ENCODE assay signal across 24 mouse cellular contexts in the genomic region with DNA sequence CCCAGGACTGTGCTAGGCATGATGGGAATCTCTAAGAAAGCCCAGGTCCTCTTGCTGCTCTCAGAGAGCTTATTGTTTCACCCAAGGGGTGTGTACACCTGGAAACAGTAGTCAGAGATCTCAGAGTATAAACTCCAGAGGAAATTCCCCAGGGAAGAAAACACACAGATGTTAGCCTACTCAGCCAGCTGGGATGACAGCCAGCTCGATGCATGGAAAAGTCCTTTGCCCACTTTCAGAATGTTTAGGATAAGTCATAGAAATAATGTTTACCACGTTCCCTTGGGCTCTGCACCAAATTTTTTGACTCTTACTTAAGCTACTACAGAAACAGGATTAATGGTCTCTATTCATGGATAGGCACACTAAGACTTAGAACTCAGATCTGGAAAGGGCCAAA.
DNase-seq lines count a peak whose midpoint lies in the region; ATAC-seq and TF ChIP-seq lines count a peak whose summit lies in the region.
"Had no signal": no experiment of that assay in that cellular context is flagged by ENCODE, and none has a peak within 500 bp of the region (broad histone marks: within the 10 kb centered on the region; RNA-seq: fewer than 3 reads in every experiment).

No protein-coding gene starts in this region.

- 62% methylated on average over 2 of the region's 2 CpGs for WGBS in limb, embryonic 14.5 days
- WGBS in limb, embryonic 10.5 days = 93% methylated on average over 2 of the region's 2 CpGs
- 45% methylated on average over 2 of the region's 2 CpGs for WGBS in intestine, embryonic 16.5 days
- 89% methylated on average over 2 of the region's 2 CpGs for WGBS in forebrain, embryonic 12.5 days

- peak; percentile 34; the same call in 1 of the 2 replicates for ATAC-seq in limb, embryonic 14.5 days (ENCODE audit: low FRiP score, low read depth)
- ATAC-seq in intestine, embryonic 16.5 days = no peak
- no peak for ATAC-seq in forebrain, embryonic 12.5 days (ENCODE audit: low FRiP score)
- ATAC-seq: CD4-positive, CD25-positive, alpha-beta regulatory T cell, adult 4 months; forebrain, embryonic 14.5 days; forebrain, embryonic 16.5 days had no signal

- no peaks in the 10 kb centered on the region for H3K9me3 ChIP-seq in limb, embryonic 14.5 days (ENCODE audit: control insufficient read depth, low read length)
- no peaks in the 10 kb centered on the region for H3K9me3 ChIP-seq in limb, embryonic 10.5 days (replicated peaks)
- H3K9me3 ChIP-seq in intestine, embryonic 16.5 days (ENCODE audit: control insufficient read depth, low read length) = no peaks in the 10 kb centered on the region
- no peaks in the 10 kb centered on the region for H3K9me3 ChIP-seq in forebrain, embryonic 12.5 days
- H3K9me3 ChIP-seq: embryonic facial prominence, embryonic 12.5 days; embryonic facial prominence, embryonic 15.5 days had no signal

- no peak overlapping the region for H3K4me2 ChIP-seq in limb, embryonic 14.5 days (replicated peaks; ENCODE audit: low read depth, low read length, severe bottlenecking)
- no peak overlapping the region for H3K4me2 ChIP-seq in intestine, embryonic 16.5 days (ENCODE audit: low read depth, low read length)
- H3K4me2 ChIP-seq in forebrain, embryonic 12.5 days = no peak overlapping the region
- H3K4me2 ChIP-seq: embryonic facial prominence, embryonic 12.5 days; embryonic facial prominence, embryonic 15.5 days had no signal

- no peaks in the 10 kb centered on the region for H3K36me3 ChIP-seq in limb, embryonic 14.5 days (ENCODE audit: control insufficient read depth, insufficient read depth, low read length)
- no peaks in the 10 kb centered on the region for H3K36me3 ChIP-seq in limb, embryonic 10.5 days
- no peaks in the 10 kb centered on the region for H3K36me3 ChIP-seq in intestine, embryonic 16.5 days (ENCODE audit: control insufficient read depth, insufficient read depth, low read length)
- H3K36me3 ChIP-seq in forebrain, embryonic 12.5 days (replicated peaks) = no peaks in the 10 kb centered on the region
- H3K36me3 ChIP-seq: embryonic facial prominence, embryonic 12.5 days; embryonic facial prominence, embryonic 15.5 days; G1E had no signal

- H3K4me1 ChIP-seq in limb, embryonic 14.5 days (ENCODE audit: control insufficient read depth, insufficient read depth, low read length) = no peaks in the 10 kb centered on the region
- H3K4me1 ChIP-seq in limb, embryonic 10.5 days = no peaks in the 10 kb centered on the region
- H3K4me1 ChIP-seq in intestine, embryonic 16.5 days (ENCODE audit: control insufficient read depth, insufficient read depth, low read length) = no peaks in the 10 kb centered on the region
- no peaks in the 10 kb centered on the region for H3K4me1 ChIP-seq in forebrain, embryonic 12.5 days
- H3K4me1 ChIP-seq: embryonic facial prominence, embryonic 12.5 days; embryonic facial prominence, embryonic 15.5 days had no signal

- no peak overlapping the region for H3K27ac ChIP-seq in limb, embryonic 14.5 days (replicated peaks; ENCODE audit: low read depth, low read length)
- no peak overlapping the region for H3K27ac ChIP-seq in limb, embryonic 10.5 days
- H3K27ac ChIP-seq in intestine, embryonic 16.5 days (ENCODE audit: low read length) = no peak overlapping the region
- no peak overlapping the region for H3K27ac ChIP-seq in forebrain, embryonic 12.5 days
- H3K27ac ChIP-seq: embryonic facial prominence, embryonic 12.5 days; embryonic facial prominence, embryonic 15.5 days had no signal

- no peak overlapping the region for H3K4me3 ChIP-seq in limb, embryonic 14.5 days (replicated peaks; ENCODE audit: low read length)
- H3K4me3 ChIP-seq in limb, embryonic 10.5 days = no peak overlapping the region
- H3K4me3 ChIP-seq in intestine, embryonic 16.5 days (ENCODE audit: low read length) = no peak overlapping the region
- H3K4me3 ChIP-seq in forebrain, embryonic 12.5 days (replicated peaks) = no peak overlapping the region
- H3K4me3 ChIP-seq: embryonic facial prominence, embryonic 12.5 days; embryonic facial prominence, embryonic 15.5 days had no signal

- H3K27me3 ChIP-seq in limb, embryonic 14.5 days (ENCODE audit: control insufficient read depth, insufficient read depth, low read length) = no peaks in the 10 kb centered on the region
- no peaks in the 10 kb centered on the region for H3K27me3 ChIP-seq in limb, embryonic 10.5 days (ENCODE audit: low read depth, poor library complexity, severe bottlenecking)
- no peaks in the 10 kb centered on the region for H3K27me3 ChIP-seq in intestine, embryonic 16.5 days (replicated peaks; ENCODE audit: control insufficient read depth, insufficient read depth, low read length)
- peaks cover 4% of the 10 kb centered on the region; the same call in 1 of the 2 replicates for H3K27me3 ChIP-seq in forebrain, embryonic 12.5 days
- H3K27me3 ChIP-seq: CH12.LX; embryonic facial prominence, embryonic 12.5 days; embryonic facial prominence, embryonic 15.5 days had no signal

- H3K9ac ChIP-seq in limb, embryonic 14.5 days (ENCODE audit: low read depth, low read length, severe bottlenecking) = no peak overlapping the region
- no peak overlapping the region for H3K9ac ChIP-seq in intestine, embryonic 16.5 days (ENCODE audit: low read depth, low read length)
- no peak overlapping the region for H3K9ac ChIP-seq in forebrain, embryonic 12.5 days
- H3K9ac ChIP-seq: embryonic facial prominence, embryonic 12.5 days; embryonic facial prominence, embryonic 15.5 days had no signal

- DNase-seq in limb, embryonic 14.5 days (ENCODE audit: low spot score) = no peak
- DNase-seq in limb, embryonic 10.5 days (ENCODE audit: low spot score) = no peak
- peak; percentile 65 for DNase-seq in 3T3-L1 (ENCODE audit: low read depth, low spot score)
- peak; percentile 86 for DNase-seq in NIH3T3 (ENCODE audit: low read depth)
- DNase-seq: adrenal gland, adult 2 months; adrenal gland, postnatal 10 days; adrenal gland, postnatal 25 days; B cell, adult 2 months; cerebellum, adult 11 months; cerebellum, adult 18-20 months; cerebellum, adult 8-10 months; cerebellum, adult 9-11 months; cerebellum, postnatal 14 days; cerebellum, postnatal 36 days; embryo, embryonic 11 days had no signal

- TF ChIP-seq POLR2A in limb, embryonic 14.5 days (IDR thresholded peaks at IDR 0.05; ENCODE audit: borderline replicate concordance, extremely low read depth, insufficient read depth, insufficient read length) = no peak

Comparison
In these comparisons a context has a peak if more than half of its experiments do, and no peak if none do; other contexts are left out.
1. DNase-seq: peak in 3T3-L1 (single experiment) and NIH3T3 (single experiment); none in limb, embryonic 14.5 days (single experiment) and limb, embryonic 10.5 days (single experiment).